Mouse (Mus musculus) spleen, adult 12 weeks (tissue): ENCODE measurements at regions not wholly inside any gene's neighbourhood (a gene's known extent, or its start where the extent isn't known, plus 50 kb on each side); places are given as distances from the start of the nearest gene placed in this dataset.

ENCODE experiments used
- DNase-seq: peaks from one replicate; pipeline ENCODE4 v3.0.0; 2022; ENCODE audit warnings: low spot score

DNA sequence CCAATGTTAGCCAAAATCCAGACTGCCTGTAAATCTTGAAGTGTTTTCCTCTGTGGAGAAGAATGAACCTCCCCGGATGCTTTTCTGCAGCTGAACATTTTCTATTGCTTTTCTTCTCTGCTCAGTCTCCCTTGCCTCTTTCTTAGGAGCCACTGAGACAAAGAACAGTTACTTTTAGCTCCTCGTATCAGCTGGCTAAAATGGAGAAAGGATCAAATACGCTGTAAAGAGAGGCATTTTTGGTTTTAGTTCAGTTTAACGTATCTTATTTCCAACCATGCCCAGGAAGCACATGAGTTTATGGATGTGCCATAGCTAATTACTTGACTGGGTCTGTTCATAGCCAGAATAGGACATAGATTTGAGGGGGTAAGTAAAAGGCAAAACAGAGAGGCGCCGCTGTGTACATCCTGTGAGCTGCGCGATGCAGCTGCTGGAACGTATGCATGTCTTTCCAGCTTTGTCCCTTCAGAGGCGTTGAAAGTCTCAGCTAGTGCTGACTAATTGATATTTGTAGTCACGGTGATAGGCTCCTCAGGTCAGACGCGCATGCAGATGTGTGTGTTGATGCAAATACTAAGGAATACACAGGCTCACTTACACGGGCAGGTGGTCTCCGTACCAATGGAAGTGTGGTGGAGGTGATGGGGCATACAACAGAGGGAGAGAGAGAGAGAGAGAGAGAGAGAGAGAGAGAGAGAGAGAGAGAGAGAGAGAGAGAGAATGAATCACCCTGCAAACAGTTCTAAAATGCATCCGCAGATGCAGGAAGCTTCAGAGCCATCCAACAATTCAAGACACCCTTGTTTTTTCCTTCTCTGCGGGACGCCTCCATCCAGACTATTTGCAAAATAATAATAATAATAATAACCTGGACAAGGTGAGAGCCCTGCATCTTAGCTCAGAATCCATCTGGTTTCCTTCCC, 216.5 kb upstream of the Ubash3b start:
- DNase-seq, result no peak

GRCm38 (mm10) chr9:41376948-41377700, 215.6 kb upstream of the Ubash3b start:
- DNase-seq, result no peak

DNA sequence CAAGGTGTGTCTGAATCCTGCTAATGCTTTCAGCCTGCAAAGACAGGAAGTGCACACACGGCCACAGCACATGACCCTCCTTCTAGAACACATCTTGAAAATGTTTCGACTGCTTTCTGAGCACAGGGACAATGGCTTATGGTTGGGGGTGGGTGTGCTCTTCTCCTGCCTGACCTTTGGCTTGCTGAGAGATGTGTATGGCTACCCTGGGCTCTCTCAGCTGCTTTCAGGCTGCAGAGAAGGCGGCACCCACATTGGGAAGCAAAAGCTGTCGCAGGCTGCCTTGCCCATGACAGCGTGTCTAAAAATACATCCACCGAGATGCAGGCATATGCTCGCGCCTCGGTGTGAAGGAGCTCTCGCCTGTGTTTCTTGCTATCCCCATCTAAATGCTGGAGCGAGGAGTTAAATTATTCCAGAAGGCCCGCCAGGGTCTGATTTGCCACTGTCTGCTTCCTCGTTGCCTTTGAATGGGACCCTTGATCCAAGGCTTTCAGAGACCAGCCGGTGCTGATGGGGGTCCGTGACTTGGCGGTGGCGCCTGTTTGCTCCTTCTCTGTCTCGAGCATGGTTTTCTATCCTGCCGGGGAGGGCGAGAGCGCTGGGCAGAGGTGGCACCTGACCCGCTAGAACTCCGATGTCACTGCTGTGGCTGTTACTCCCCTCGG, 214.6 kb upstream of the Ubash3b start:
- no peak for DNase-seq

DNA sequence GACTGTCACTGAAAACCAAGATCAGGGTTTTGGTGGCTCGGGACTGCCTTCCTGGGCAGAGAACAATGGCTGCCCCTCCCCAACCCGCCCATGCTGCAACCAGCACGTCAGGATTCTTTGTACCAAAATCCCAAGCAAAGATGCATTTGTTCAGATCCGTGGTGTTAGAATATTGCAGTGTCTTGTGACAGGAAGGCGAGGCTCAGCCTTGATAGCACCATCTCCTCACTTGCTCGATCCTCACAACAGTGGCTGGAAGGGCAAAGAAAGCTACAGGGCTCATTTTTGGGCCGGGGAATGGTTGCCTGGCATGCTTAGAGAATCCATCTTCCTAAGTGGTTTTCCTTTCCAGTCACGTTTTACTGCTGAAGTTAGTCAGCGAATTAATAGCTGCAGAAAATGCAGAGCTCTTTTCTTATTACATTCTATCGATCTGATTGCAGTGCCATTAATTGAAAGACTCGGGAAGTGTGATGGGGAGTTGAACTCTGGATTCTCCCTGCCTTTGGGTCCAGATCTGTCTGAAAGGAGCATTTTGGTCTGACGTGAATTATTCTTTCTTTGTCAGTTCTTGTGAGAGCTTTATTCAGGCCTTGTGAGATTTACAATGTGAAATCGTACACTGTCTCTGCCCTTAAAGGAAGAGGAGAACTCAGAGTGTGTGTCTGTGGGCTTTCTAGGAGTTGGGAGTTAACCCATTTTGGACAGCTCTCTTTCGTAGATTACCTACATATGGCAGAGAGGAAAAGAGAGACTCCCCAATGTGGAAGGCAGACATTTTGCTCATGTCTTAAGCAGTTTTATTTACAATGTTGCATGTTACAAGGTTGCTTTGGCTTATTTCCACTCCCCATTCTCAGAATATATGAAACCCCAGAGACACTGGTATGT, 213.3 kb upstream of the Ubash3b start:
- no peak for DNase-seq

- DNase-seq, result no peak
These were observed 204.9 kb upstream of the Ubash3b start for GRCm38 (mm10) chr9:41366405-41366804.

- DNase-seq, result no peak
These were observed 203.8 kb upstream of the Ubash3b start for GRCm38 (mm10) chr9:41365251-41365650.

DNA sequence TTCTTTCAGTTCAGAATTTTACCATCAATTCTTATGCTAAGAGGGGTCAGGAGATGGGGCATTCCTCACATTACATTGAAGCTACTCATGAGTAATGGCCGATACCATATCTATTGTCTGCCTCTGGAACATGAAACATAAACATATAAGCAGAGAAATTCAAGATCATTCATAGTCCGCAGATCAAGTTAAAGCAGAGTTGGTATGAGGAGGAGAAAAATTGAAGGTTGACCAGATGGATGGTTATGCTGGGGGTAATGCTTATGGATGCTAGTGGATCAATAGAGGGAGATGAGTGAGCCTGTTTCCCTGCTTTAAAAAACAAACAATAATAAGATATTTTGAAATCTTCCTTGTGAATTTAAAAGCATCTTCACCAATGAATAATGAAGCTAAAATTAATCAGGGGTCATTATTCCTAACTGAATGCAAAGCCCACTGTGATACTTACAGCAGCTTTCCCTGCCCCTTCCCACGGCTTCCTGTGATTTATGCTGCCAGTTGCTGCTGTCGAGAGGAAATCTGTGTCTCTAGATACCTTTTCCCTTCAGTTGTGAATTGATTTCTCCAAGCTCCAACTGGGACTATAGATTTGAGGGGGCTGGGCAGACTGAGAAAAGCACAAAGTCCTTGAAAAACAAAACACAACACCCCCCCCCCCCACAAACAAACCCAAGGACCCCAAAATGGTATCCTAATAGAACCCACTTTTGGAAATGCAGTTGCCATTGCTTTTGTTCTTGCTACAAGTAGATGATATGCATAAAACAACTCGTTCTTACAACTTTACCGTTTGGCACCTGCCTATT, 203.1 kb upstream of the Ubash3b start:
- no peak for DNase-seq

GRCm38 (mm10) chr9:41360356-41360755, 198.9 kb upstream of the Ubash3b start:
- DNase-seq, result no peak

GRCm38 (mm10) chr9:41359286-41359685, 197.8 kb upstream of the Ubash3b start:
- no peak for DNase-seq

- no peak for DNase-seq
These were observed 183.8 kb upstream of the Ubash3b start for GRCm38 (mm10) chr9:41345338-41345737.

DNA sequence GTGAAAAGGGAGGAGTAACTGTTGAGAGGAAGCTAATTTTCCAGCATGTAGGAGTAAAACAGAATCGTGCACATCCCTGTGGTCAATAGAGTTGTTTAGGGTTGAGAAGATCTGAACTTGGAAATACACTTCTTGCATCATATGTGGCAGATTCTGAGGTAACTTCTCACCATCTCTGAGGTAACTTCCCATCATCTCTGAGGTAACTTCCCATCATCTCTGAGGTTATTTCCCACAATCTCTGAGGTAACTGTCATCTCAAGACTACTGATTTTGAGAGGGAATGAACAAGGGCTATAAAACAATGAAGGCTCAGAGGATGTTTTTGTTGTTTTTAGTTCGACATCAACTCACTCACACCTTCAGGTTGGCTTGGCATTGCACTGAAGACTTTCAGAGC, 175.9 kb upstream of the Ubash3b start:
- no peak for DNase-seq

GRCm38 (mm10) chr9:41336801-41337200, 175.3 kb upstream of the Ubash3b start:
- DNase-seq, result no peak

- no peak for DNase-seq
These were observed 173.2 kb upstream of the Ubash3b start for GRCm38 (mm10) chr9:41334462-41335241.

DNA sequence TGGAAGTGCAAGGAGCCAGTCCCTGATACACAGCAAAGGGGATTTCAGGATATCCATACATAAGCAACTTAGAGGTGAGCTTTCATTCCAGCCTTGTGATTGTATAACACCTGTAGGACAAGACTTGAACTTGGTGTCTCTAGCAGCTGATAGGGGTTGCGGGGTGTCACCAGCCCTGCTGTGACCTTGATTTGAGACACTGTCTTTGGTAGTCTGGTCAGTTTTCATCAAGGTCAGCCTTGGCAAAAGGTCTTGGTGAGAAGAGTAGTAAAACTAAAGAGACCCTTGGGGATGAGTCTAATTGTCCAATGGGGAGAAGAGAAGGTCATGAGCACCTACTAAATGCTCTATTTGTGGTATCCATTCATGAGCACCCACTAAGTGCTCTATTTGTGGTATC, 172.0 kb upstream of the Ubash3b start:
- no peak for DNase-seq

- DNase-seq, result no peak
These were observed 167.5 kb upstream of the Ubash3b start for GRCm38 (mm10) chr9:41328959-41329358.

DNA sequence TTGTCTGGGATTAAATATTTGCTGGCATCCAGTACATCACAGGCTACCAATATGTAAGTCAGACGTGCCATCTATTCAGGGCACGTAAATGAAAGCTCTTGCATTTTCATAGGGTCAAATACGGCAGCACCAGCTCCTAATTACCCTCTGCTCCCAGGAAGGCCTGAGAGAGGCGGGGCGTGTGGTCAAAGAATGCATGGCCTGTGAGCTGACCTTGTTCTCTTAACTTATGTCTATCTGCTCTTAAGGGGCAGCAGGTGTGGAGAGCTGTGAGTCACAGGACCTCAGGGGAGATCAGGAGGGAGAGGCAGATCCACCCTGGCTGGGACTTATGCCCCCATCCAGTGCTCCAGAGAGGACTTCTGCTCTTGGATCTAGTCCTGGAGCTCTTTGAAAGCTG, 167.0 kb upstream of the Ubash3b start:
- DNase-seq, result no peak

- no peak for DNase-seq
These were observed 166.6 kb upstream of the Ubash3b start for GRCm38 (mm10) chr9:41328056-41328455.

- DNase-seq, result no peak
These were observed 166.1 kb upstream of the Ubash3b start for GRCm38 (mm10) chr9:41327561-41327960.

DNA sequence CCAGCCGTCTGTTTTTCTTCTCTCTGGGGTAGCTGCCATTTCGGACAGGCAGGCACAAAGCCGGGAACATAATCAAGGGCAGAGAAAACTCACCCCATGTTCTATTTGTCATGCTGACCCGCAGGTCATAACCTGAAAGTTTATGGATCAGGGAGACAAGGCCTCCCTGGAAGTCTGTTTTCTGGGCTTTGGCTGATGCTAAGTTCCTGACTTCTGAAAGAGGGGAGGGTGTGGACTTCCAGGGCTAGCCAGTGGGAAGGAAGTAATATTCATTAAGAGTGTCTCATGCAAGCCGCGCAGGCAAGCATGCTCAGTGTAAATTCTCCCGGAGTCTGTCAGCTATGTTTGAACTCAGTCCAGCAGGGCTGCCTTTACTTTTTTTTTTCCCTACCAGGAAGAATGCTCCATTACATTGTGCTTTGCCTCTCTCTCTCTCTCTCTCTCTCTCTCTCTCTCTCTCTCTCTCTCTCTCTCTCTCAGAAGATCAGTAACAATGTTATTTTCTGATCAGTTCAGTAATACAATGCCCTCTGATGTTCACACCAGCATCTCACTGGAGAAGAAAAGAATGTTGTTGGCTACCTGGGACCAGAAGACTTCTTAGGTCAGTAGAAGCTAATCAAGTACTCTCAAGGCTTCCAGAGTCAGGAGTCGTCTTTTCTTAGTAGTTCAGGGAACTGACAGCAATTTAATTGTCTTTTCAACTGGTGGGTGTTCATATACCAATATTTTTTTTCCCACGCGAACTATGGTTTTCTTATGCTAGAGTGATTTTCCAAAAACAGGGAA, 165.5 kb upstream of the Ubash3b start:
- DNase-seq, result no peak
